Mouse (Mus musculus) embryo, embryonic 11.5 days (tissue): ENCODE measurements at regions not wholly inside any gene's neighbourhood (a gene's known extent, or its start where the extent isn't known, plus 50 kb on each side); places are given as distances from the start of the nearest gene placed in this dataset.

Experiments
- DNase-seq: peaks from one replicate; pipeline ENCODE4 v3.0.0-alpha.2; 2012; ENCODE audit warnings: low read depth, low spot score

DNA sequence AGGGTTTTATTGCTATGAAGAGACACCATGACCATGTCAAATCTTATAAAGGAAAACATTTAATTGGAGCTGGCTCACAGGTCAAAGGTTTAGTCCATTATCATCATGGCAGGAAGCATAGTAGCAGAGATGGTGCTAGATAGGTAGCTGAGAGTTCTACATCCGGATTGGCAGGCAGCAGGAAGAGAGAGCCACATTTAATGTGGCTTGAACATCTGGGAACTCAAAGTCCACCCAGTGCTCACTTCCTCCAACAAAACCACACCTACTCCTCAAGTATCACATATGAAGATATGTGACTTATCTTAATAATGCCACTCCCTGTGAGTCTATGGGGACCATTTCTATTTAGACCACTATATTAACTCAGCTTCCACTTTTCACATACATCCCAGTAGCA lies 93.2 kb upstream of the Fbxo33 start:
- no peak for DNase-seq

DNA sequence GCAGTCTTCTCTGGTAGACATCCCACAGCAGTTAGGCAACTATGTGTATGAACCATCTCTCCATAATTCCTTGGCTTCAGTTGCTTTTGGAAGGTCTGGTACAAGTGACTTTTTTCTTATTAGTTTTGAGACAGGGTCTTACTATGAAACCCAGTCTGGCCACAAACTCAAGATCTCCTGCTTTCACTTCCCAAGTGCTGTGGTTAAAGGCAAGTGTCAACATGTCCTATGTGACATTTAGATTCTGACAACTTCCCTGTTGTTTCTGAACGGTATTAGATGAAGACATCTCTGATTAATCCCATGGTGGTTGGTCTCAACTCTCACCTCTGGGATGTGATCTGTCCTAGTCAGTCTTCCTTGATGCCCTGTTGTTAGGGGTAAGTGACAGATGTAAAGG lies 88.4 kb upstream of the Fbxo33 start:
- DNase-seq: no peak

DNA sequence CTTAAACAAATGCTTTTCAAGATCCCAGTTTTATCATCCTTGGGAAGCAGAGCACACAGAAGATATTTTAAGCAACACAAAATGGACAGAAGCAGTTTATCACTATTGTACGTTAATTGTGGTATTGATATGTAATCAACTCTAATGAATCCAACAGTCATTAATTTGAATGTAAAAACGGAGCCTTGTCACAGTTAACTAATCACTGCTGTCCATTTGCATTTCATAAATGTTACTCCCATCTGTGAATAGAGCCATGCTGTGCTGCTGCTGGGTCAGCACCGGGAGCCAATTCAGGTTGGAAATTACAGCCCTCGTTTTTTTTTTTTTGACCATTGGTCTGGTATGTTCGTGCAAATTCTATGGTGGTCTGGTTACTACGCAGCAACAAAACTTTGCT lies 85.0 kb upstream of the Fbxo33 start:
- DNase-seq: no peak
